Mouse (Mus musculus) intestine, postnatal 0 days (tissue): Measurements from ENCODE around the gene Atp4b. TPM values are rescaled to one million over a fixed set of nuclear protein-coding genes. Genes with fewer than 3 reads are reported as not detected.

Source experiments
- ATAC-seq: fragments of 200-750 bp; cut with Nextera tagmentation; 2 replicates; pipeline ENCODE4 v1.8.0; 2017; ENCODE audit warnings: mild to moderate bottlenecking, moderate TSS enrichment, moderate library complexity
- H3K27ac ChIP-seq: fragments of 300-500 bp; sonication (generic); 2 replicates; pipeline ENCODE4 v1.5.1; 2014; ENCODE audit warnings: mild to moderate bottlenecking, low read depth, low read length, moderate library complexity
- H3K27me3 ChIP-seq: fragments of 300-500 bp; sonication (generic); replicated peaks from 2 replicates; pipeline ENCODE4 v1.6.1; 2014; ENCODE audit warnings: low read length, mixed read lengths; ENCODE audit not compliant: control insufficient read depth, insufficient read depth
- H3K36me3 ChIP-seq: fragments of 300-500 bp; sonication (generic); 2 replicates; pipeline ENCODE4 v1.6.1; 2014; ENCODE audit warnings: mild to moderate bottlenecking, moderate library complexity; ENCODE audit not compliant: control insufficient read depth, insufficient read depth
- H3K4me1 ChIP-seq: fragments of 300-500 bp; sonication (generic); replicated peaks from 2 replicates; pipeline ENCODE4 v1.6.1; 2014; ENCODE audit warnings: antibody characterized with exemption, low read length, mixed read lengths; ENCODE audit not compliant: control insufficient read depth, insufficient read depth
- H3K4me2 ChIP-seq: fragments of 300-500 bp; sonication (generic); replicated peaks from 2 replicates; pipeline ENCODE4 v1.6.1; 2014; ENCODE audit warnings: low read depth, mild to moderate bottlenecking, moderate library complexity
- H3K4me3 ChIP-seq: fragments of 300-500 bp; sonication (generic); 2 replicates; pipeline ENCODE4 v1.5.1; 2014; ENCODE audit warnings: low read depth, low read length
- H3K9ac ChIP-seq: fragments of 300-500 bp; sonication (generic); 2 replicates; pipeline ENCODE4 v1.6.1; 2014; ENCODE audit warnings: mild to moderate bottlenecking, low read depth, low read length
- H3K9me3 ChIP-seq: fragments of 300-500 bp; sonication (generic); 2 replicates; pipeline ENCODE4 v1.6.1; 2016; ENCODE audit warnings: mixed run types; ENCODE audit not compliant: control insufficient read depth
- CTCF ChIP-seq: sonication (generic); IDR thresholded peaks from 2 replicates; pipeline ENCODE4 v1.5.1; 2016; ENCODE audit warnings: low read depth, mild to moderate bottlenecking, control low read depth, antibody characterized with exemption, moderate library complexity
- WGBS: fragments of 180-500 bp; shearing (Covaris S2); extraction: QIAGEN DNeasy Blood & Tissue Kit; methylation state at CpG from one replicate; pipeline ENCODE4 v1.1.7; 2014; 5-methylcytosine and 5-hydroxymethylcytosine counted together
- polyA plus RNA-seq: library from polyadenylated mRNA; unstranded; fragments of >200 nt; fragmentation: Nextera tagmentation; extraction: Ambion mirVana; gene quantifications from 2 replicates; pipeline ENCODE4 v1.2.1, GENCODE M21; 2015

Atp4b gene
- polyA plus RNA-seq, 1 experiment from 2014 or later, result not detected

DNA sequence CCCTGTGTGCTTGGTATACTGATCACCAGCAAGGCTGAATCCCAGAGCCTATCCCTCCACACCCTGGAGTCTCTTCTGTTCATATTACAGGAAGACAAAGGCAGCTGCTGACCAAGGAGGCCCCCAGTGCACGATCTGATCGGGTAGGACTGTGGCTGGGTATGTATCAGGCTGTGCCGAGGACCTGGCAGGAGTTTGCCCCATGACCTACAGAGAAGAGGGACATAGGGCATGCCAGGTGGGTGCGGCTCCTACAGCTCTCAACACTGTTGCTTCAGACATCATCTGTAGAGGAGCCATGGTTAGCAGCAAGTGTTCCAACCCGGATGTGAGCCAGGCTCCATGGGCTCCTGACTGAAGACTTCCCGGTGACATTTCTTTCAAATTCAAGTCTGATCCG is 2.8 kb downstream of the Atp4b start:
- no peak for TF ChIP-seq CTCF
- ATAC-seq, result no peak
- WGBS, result 86% methylated on average over 7 of the region's 7 CpGs
- Histone ChIP-seq H3K27me3 (no peaks in the 10 kb centered on the region), H3K27ac (no peak overlapping the region), H3K9ac (no peak overlapping the region), H3K4me2 (no peak overlapping the region), H3K9me3 (no peaks in the 10 kb centered on the region), H3K4me3 (no peak overlapping the region), H3K4me1 (no peaks in the 10 kb centered on the region), H3K36me3 (no peaks in the 10 kb centered on the region)

DNA sequence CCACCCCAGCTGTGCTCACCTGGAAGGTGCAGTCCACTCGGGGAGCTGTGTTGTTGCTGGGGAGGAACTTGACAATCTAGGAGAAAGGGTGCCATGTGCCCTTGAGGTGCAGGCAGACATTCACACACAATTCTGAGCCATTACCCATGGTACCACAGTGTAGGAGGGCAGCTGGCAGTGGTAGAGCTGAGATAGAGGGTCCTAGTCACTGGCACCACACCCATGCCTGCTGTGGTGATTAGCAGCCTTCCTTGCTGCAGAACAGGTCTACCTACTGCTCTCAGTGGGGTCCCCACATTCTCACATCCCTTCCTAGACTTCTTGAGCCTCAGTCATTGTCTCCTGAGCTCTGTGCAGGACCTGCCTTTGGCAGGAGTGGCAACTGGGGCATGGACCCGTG is 7.9 kb downstream of the Atp4b start:
- Histone ChIP-seq H3K27me3 (no peaks in the 10 kb centered on the region), H3K4me2 (no peak overlapping the region), H3K4me1 (no peaks in the 10 kb centered on the region), H3K36me3 (no peaks in the 10 kb centered on the region), H3K9ac (no peak overlapping the region), H3K27ac (no peak overlapping the region), H3K4me3 (no peak overlapping the region), H3K9me3 (no peaks in the 10 kb centered on the region)
- 65% methylated on average over 2 of the region's 2 CpGs for WGBS
- no peak for ATAC-seq
- TF ChIP-seq CTCF, result no peak

DNA sequence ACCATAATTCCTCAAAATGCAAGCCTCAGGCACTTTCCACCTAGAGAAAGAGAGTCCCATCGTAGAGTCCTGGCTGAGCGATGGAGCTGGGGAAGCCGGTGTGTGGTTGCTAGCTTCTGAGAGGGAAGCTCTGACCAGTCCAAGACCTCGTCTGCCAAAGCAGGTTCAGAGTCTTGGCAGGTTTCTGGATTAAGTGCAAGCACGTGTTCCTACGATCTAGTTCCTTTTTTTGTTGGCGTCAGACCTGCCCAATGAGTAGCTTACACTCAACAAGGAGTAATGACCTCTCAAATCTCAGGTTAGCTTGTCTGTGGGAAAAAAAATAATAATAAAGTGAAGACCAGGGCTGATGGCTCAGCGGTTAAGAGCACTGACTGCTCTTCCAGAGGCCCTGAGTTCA is 8.9 kb downstream of the Atp4b start:
- 80% methylated on average over 8 of the region's 8 CpGs for WGBS
- no peak for ATAC-seq

GRCm38 (mm10) chr8:13386366-13386765 is 10.3 kb downstream of the Atp4b start:
- 75% methylated on average over 13 of the region's 13 CpGs for WGBS
- ATAC-seq, result no peak
- H3K9me3 ChIP-seq, result no peaks in the 10 kb centered on the region

More for the DNA sequence above, 8.9 kb downstream of the Atp4b start:
- TF ChIP-seq CTCF, result no peak
- H3K9ac ChIP-seq, result no peak overlapping the region
- H3K4me1 ChIP-seq, result no peaks in the 10 kb centered on the region
- H3K4me3 ChIP-seq, result no peak overlapping the region
- no peaks in the 10 kb centered on the region for H3K9me3 ChIP-seq
- H3K27me3 ChIP-seq, result no peaks in the 10 kb centered on the region
- H3K36me3 ChIP-seq, result no peaks in the 10 kb centered on the region
- H3K27ac ChIP-seq, result no peak overlapping the region
- no peak overlapping the region for H3K4me2 ChIP-seq

GRCm38 (mm10) chr8:13382999-13383398 is 13.6 kb downstream of the Atp4b start:
- H3K9ac ChIP-seq, result no peak overlapping the region
- H3K4me1 ChIP-seq, result no peaks in the 10 kb centered on the region
- H3K4me3 ChIP-seq, result no peak overlapping the region
- H3K27ac ChIP-seq, result no peak overlapping the region
- peaks cover 17% of the 10 kb centered on the region for H3K36me3 ChIP-seq
- no peak overlapping the region for H3K4me2 ChIP-seq
- H3K27me3 ChIP-seq, result no peaks in the 10 kb centered on the region
- no peak for TF ChIP-seq CTCF
- no peaks in the 10 kb centered on the region for H3K9me3 ChIP-seq
- WGBS, result 88% methylated on average over 4 of the region's 4 CpGs
- no peak for ATAC-seq

More at GRCm38 (mm10) chr8:13386366-13386765, 10.3 kb downstream of the Atp4b start:
- TF ChIP-seq CTCF, result no peak
- no peaks in the 10 kb centered on the region for H3K36me3 ChIP-seq
- no peak overlapping the region for H3K4me2 ChIP-seq
- no peak overlapping the region for H3K4me3 ChIP-seq
- no peaks in the 10 kb centered on the region for H3K27me3 ChIP-seq
- H3K9ac ChIP-seq, result no peak overlapping the region
- no peak overlapping the region for H3K27ac ChIP-seq
- H3K4me1 ChIP-seq, result no peaks in the 10 kb centered on the region

GRCm38 (mm10) chr8:13382536-13382935 is 14.1 kb downstream of the Atp4b start:
- Histone ChIP-seq H3K4me1 (no peaks in the 10 kb centered on the region), H3K9ac (no peak overlapping the region), H3K9me3 (no peaks in the 10 kb centered on the region), H3K4me2 (no peak overlapping the region), H3K27ac (no peak overlapping the region), H3K27me3 (no peaks in the 10 kb centered on the region), H3K36me3 (peaks cover 17% of the 10 kb centered on the region), H3K4me3 (no peak overlapping the region)
- TF ChIP-seq CTCF, result no peak
- 83% methylated on average over 3 of the region's 3 CpGs for WGBS
- peak; percentile 57; the same call in 1 of the 2 replicates for ATAC-seq

- no peak for ATAC-seq
- no peaks in the 10 kb centered on the region for H3K9me3 ChIP-seq
- TF ChIP-seq CTCF, result no peak
- no peak overlapping the region for H3K4me3 ChIP-seq
- no peaks in the 10 kb centered on the region for H3K4me1 ChIP-seq
- no peak overlapping the region for H3K4me2 ChIP-seq
- H3K27me3 ChIP-seq, result no peaks in the 10 kb centered on the region
- no peak overlapping the region for H3K9ac ChIP-seq
- no peak overlapping the region for H3K27ac ChIP-seq
- H3K36me3 ChIP-seq, result peaks cover 17% of the 10 kb centered on the region
- 88% methylated on average over 7 of the region's 7 CpGs for WGBS
These were observed 15.0 kb downstream of the Atp4b start for GRCm38 (mm10) chr8:13381630-13382029.
